Mouse (Mus musculus): ENCODE measurements around the gene Arl4c. TPM values are rescaled to one million over a fixed set of nuclear protein-coding genes. Genes with fewer than 3 reads are reported as not detected.
"Not testable (repeated sequence)": the region's sequence is repeated elsewhere in the genome, so short reads cannot be mapped to it uniquely, and the experiment has no call there.

The Arl4c gene
- polyA plus RNA-seq, 1 experiment from 2014 or later: 4.3 TPM

GRCm38 (mm10) chr1:88644417-88644816 lies 57.6 kb downstream of the Arl4c start:
- DNase-seq (ENCODE audit: low spot score) (no peak), ATAC-seq (replicated peaks; ENCODE audit: low FRiP score, low TSS enrichment, low read depth) (no peak)
- Histone ChIP-seq H3K36me3 (ENCODE audit: control insufficient read depth, insufficient read depth, low read length) (no peaks in the 10 kb centered on the region), H3K4me1 (replicated peaks; ENCODE audit: control insufficient read depth, insufficient read depth, low read length) (peaks cover 9% of the 10 kb centered on the region), H3K4me3 (ENCODE audit: low read depth, low read length) (no peak overlapping the region), H3K27ac (ENCODE audit: low read depth) (no peak overlapping the region), H3K9ac (ENCODE audit: low read length) (no peak overlapping the region), H3K27me3 (replicated peaks; ENCODE audit: control insufficient read depth, insufficient read depth, low read length) (no peaks in the 10 kb centered on the region), H3K9me3 (ENCODE audit: control insufficient read depth, low read length) (no peaks in the 10 kb centered on the region), H3K4me2 (ENCODE audit: low read length) (no peak overlapping the region)
- WGBS: 88% methylated on average over 5 of the region's 5 CpGs

- Histone ChIP-seq H3K4me1 (replicated peaks; ENCODE audit: control insufficient read depth, insufficient read depth, low read length) (peaks cover 9% of the 10 kb centered on the region), H3K9ac (ENCODE audit: low read length) (no peak overlapping the region), H3K27me3 (replicated peaks; ENCODE audit: control insufficient read depth, insufficient read depth, low read length) (no peaks in the 10 kb centered on the region), H3K4me2 (ENCODE audit: low read length) (no peak overlapping the region), H3K36me3 (ENCODE audit: control insufficient read depth, insufficient read depth, low read length) (no peaks in the 10 kb centered on the region), H3K9me3 (ENCODE audit: control insufficient read depth, low read length) (no peaks in the 10 kb centered on the region), H3K4me3 (ENCODE audit: low read depth, low read length) (no peak overlapping the region), H3K27ac (ENCODE audit: low read depth) (no peak overlapping the region)
- DNase-seq (ENCODE audit: low spot score) (no peak), ATAC-seq (replicated peaks; ENCODE audit: low FRiP score, low TSS enrichment, low read depth) (no peak)
- 54% methylated on average over 5 of the region's 5 CpGs for WGBS
Measured at GRCm38 (mm10) chr1:88643181-88643823, 58.7 kb downstream of the Arl4c start.

DNA sequence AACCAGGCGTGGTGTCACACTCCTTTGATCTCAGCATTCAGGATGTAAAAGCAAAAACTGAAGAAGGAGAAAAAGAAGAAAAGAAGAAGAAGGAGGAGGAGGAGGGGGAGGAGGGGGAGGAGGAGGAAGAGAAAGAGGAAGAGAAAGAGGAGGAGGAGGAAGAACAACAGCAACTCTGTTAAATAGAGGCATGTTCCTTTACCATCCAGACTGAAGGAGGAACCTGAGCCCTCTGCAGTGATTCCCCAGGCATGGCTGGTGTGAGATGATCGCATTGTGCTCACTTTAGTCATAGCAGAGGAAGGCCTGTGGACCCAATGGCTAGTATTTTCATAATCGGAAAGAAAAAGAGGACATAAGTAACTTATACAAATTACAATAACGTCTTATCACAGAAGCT lies 59.3 kb downstream of the Arl4c start:
- ATAC-seq (replicated peaks; ENCODE audit: low FRiP score, low TSS enrichment, low read depth): no peak
- Histone ChIP-seq H3K36me3 (ENCODE audit: control insufficient read depth, insufficient read depth, low read length) (no peaks in the 10 kb centered on the region), H3K4me3 (ENCODE audit: low read depth, low read length) (no peak overlapping the region), H3K27me3 (replicated peaks; ENCODE audit: control insufficient read depth, insufficient read depth, low read length) (no peaks in the 10 kb centered on the region), H3K9ac (ENCODE audit: low read length) (no peak overlapping the region), H3K27ac (ENCODE audit: low read depth) (no peak overlapping the region), H3K4me1 (replicated peaks; ENCODE audit: control insufficient read depth, insufficient read depth, low read length) (peaks cover 9% of the 10 kb centered on the region), H3K9me3 (ENCODE audit: control insufficient read depth, low read length) (no peaks in the 10 kb centered on the region), H3K4me2 (ENCODE audit: low read length) (no peak overlapping the region)
- no peak for DNase-seq (ENCODE audit: low spot score)
- 84% methylated on average over 4 of the region's 4 CpGs for WGBS

GRCm38 (mm10) chr1:88641678-88642215 lies 60.3 kb downstream of the Arl4c start:
- DNase-seq (ENCODE audit: low spot score): no peak
- no peaks in the 10 kb centered on the region for H3K36me3 ChIP-seq (ENCODE audit: control insufficient read depth, insufficient read depth, low read length)
- no peak for ATAC-seq (replicated peaks; ENCODE audit: low FRiP score, low TSS enrichment, low read depth)
- H3K4me2 ChIP-seq (ENCODE audit: low read length): no peak overlapping the region
- no peak overlapping the region for H3K4me3 ChIP-seq (ENCODE audit: low read depth, low read length)
- no peaks in the 10 kb centered on the region for H3K9me3 ChIP-seq (ENCODE audit: control insufficient read depth, low read length)
- peaks cover 9% of the 10 kb centered on the region for H3K4me1 ChIP-seq (replicated peaks; ENCODE audit: control insufficient read depth, insufficient read depth, low read length)
- H3K9ac ChIP-seq (ENCODE audit: low read length): no peak overlapping the region
- 88% methylated on average over 2 of the region's 2 CpGs for WGBS
- no peak overlapping the region for H3K27ac ChIP-seq (ENCODE audit: low read depth)
- no peaks in the 10 kb centered on the region for H3K27me3 ChIP-seq (replicated peaks; ENCODE audit: control insufficient read depth, insufficient read depth, low read length)

GRCm38 (mm10) chr1:88641194-88641593 lies 60.8 kb downstream of the Arl4c start:
- DNase-seq (ENCODE audit: low spot score) (no peak), ATAC-seq (replicated peaks; ENCODE audit: low FRiP score, low TSS enrichment, low read depth) (no peak)
- Histone ChIP-seq H3K27me3 (replicated peaks; ENCODE audit: control insufficient read depth, insufficient read depth, low read length) (no peaks in the 10 kb centered on the region), H3K4me2 (ENCODE audit: low read length) (no peak overlapping the region), H3K9me3 (ENCODE audit: control insufficient read depth, low read length) (no peaks in the 10 kb centered on the region), H3K4me3 (ENCODE audit: low read depth, low read length) (no peak overlapping the region), H3K27ac (ENCODE audit: low read depth) (no peak overlapping the region), H3K4me1 (replicated peaks; ENCODE audit: control insufficient read depth, insufficient read depth, low read length) (peaks cover 9% of the 10 kb centered on the region), H3K36me3 (ENCODE audit: control insufficient read depth, insufficient read depth, low read length) (no peaks in the 10 kb centered on the region), H3K9ac (ENCODE audit: low read length) (no peak overlapping the region)
- 93% methylated on average over 3 of the region's 3 CpGs for WGBS

DNA sequence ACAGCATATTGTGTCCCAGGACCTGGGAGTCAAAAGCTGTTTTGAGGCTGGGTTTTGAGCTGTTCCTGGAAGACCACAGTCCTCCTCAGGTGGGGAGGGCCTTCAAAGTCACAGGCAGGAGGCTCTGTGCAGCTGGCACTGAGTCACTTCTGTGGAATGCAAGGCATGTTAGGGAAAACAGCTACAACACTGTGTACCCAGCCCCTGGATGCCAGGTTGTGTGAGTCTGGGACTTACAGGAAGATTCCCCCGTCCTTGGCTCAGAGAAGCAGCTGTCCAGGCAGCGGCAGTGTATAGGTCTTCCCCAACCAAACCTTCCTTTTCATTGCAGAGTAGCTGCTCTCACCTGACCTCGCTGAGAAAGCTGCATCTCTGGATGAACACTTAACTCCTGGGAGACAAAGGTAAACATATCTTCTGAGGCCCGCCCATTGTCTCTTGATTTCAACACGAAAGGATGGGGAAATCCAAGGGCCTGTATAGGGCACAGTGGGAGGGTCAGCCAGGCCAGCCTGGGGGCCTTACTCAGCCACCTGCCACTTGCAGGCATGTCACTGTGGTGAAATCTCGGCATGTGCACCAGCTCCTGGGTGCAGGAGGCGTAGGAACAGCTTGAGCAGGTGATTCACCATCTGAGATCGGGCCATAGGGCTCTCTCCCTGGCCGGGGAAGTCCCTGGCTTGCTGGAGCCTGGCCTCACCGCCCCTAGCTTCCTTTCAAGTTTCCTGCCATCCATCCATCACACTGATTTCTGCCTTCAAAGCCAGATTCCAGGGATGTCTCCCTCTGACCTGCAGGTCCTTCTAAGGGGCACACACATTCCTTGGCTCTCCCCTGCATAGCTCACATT lies 62.4 kb downstream of the Arl4c start:
- WGBS: 12% methylated on average over 10 of the region's 10 CpGs
- Histone ChIP-seq H3K36me3 (ENCODE audit: control insufficient read depth, insufficient read depth, low read length) (no peaks in the 10 kb centered on the region), H3K4me1 (replicated peaks; ENCODE audit: control insufficient read depth, insufficient read depth, low read length) (peaks cover 9% of the 10 kb centered on the region), H3K4me3 (ENCODE audit: low read depth, low read length) (no peak overlapping the region), H3K9ac (ENCODE audit: low read length) (no peak overlapping the region), H3K9me3 (ENCODE audit: control insufficient read depth, low read length) (no peaks in the 10 kb centered on the region), H3K27me3 (replicated peaks; ENCODE audit: control insufficient read depth, insufficient read depth, low read length) (no peaks in the 10 kb centered on the region), H3K4me2 (ENCODE audit: low read length) (no peak overlapping the region), H3K27ac (ENCODE audit: low read depth) (no peak overlapping the region)
- ATAC-seq (replicated peaks; ENCODE audit: low FRiP score, low TSS enrichment, low read depth) (peak; percentile 41), DNase-seq (ENCODE audit: low spot score) (no peak)

DNA sequence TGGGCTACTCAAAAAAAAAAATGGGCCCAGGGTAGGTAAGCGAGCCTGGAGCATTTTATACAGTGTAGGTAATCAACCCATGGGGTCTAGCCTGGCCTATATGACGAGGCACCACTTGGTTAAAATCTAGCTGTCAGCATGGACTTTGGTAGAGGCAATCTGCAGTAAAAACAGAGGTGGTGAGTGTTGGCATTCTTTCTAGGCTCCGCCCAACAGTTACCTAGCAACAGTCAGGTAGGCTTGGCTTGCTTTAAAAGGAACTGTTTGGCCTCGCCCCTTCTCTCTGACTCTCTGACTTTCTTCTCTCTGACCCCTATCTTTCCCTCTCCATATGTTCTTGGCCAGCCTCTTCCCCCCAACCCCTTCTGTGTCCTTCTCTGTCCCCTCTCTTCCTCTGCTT lies 63.4 kb downstream of the Arl4c start:
- Histone ChIP-seq H3K27ac (ENCODE audit: low read depth) (no peak overlapping the region), H3K36me3 (ENCODE audit: control insufficient read depth, insufficient read depth, low read length) (no peaks in the 10 kb centered on the region), H3K9ac (ENCODE audit: low read length) (no peak overlapping the region), H3K27me3 (replicated peaks; ENCODE audit: control insufficient read depth, insufficient read depth, low read length) (no peaks in the 10 kb centered on the region), H3K4me2 (ENCODE audit: low read length) (no peak overlapping the region), H3K4me3 (ENCODE audit: low read depth, low read length) (no peak overlapping the region), H3K4me1 (replicated peaks; ENCODE audit: control insufficient read depth, insufficient read depth, low read length) (peaks cover 9% of the 10 kb centered on the region), H3K9me3 (ENCODE audit: control insufficient read depth, low read length) (no peaks in the 10 kb centered on the region)
- WGBS: 60% methylated on average over 4 of the region's 4 CpGs
- no peak for DNase-seq (ENCODE audit: low spot score)
- peak; percentile 50 for ATAC-seq (replicated peaks; ENCODE audit: low FRiP score, low TSS enrichment, low read depth)

GRCm38 (mm10) chr1:88636579-88637161 lies 65.4 kb downstream of the Arl4c start:
- not testable (repeated sequence) for H3K36me3 ChIP-seq (ENCODE audit: control insufficient read depth, insufficient read depth, low read length); H3K4me3 ChIP-seq (ENCODE audit: low read depth, low read length); ATAC-seq (replicated peaks; ENCODE audit: low FRiP score, low TSS enrichment, low read depth); H3K27me3 ChIP-seq (replicated peaks; ENCODE audit: control insufficient read depth, insufficient read depth, low read length); DNase-seq (ENCODE audit: low spot score); H3K9me3 ChIP-seq (ENCODE audit: control insufficient read depth, low read length); H3K4me1 ChIP-seq (replicated peaks; ENCODE audit: control insufficient read depth, insufficient read depth, low read length); H3K4me2 ChIP-seq (ENCODE audit: low read length); H3K27ac ChIP-seq (ENCODE audit: low read depth); H3K9ac ChIP-seq (ENCODE audit: low read length)
- 82% methylated on average over 2 of the region's 2 CpGs for WGBS

Measured in intestine, embryonic 14.5 days (tissue).